Comparison of ENCODE assay signal across 31 mouse cellular contexts in the genomic region with DNA sequence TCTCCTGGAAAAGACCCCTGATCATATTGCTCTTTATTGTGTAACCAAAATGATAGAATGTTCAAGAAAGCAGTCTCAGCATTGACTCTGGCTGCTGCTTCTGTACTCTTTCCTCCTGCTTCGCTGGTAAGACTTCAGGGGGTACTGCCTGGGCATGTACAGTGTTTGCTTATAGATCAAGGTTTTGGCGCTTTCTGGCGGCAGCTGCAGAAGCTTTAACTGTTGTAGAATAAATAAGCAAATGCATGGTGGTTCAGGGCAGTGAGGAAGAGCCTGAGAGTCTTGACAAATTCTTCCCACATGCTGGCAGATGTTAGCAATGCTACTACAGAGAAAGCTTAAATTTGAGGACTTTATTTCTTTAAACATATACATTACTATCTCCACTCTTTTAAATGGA. TPM values are rescaled to one million over a fixed set of nuclear protein-coding genes. Genes with fewer than 3 reads are reported as not detected.
DNase-seq lines count a peak whose midpoint lies in the region; ATAC-seq and TF ChIP-seq lines count a peak whose summit lies in the region.
"Had no signal": no experiment of that assay in that cellular context is flagged by ENCODE, and none has a peak within 500 bp of the region (broad histone marks: within the 10 kb centered on the region; RNA-seq: fewer than 3 reads in every experiment).

No protein-coding gene starts in this region.

- no peaks in the 10 kb centered on the region for H3K36me3 ChIP-seq in embryonic facial prominence, embryonic 14.5 days (ENCODE audit: control insufficient read depth, insufficient read depth, low read length)
- no peaks in the 10 kb centered on the region for H3K36me3 ChIP-seq in embryonic facial prominence, embryonic 10.5 days (replicated peaks)
- H3K36me3 ChIP-seq in lung, postnatal 0 days (ENCODE audit: insufficient read depth, low read length): no peaks in the 10 kb centered on the region
- H3K36me3 ChIP-seq: embryonic facial prominence, embryonic 12.5 days; forebrain, embryonic 12.5 days; forebrain, embryonic 15.5 days; G1E had no signal

- no peak overlapping the region for H3K4me2 ChIP-seq in embryonic facial prominence, embryonic 14.5 days (ENCODE audit: low read depth, low read length)
- H3K4me2 ChIP-seq in lung, postnatal 0 days (replicated peaks; ENCODE audit: low read depth, low read length): no peak overlapping the region
- H3K4me2 ChIP-seq: embryonic facial prominence, embryonic 12.5 days; forebrain, embryonic 12.5 days; forebrain, embryonic 15.5 days; heart, embryonic 13.5 days; hindbrain, embryonic 14.5 days had no signal

- WGBS in embryonic facial prominence, embryonic 14.5 days: 42% methylated on average over 3 of the region's 3 CpGs
- WGBS in embryonic facial prominence, embryonic 10.5 days: 73% methylated on average over 3 of the region's 3 CpGs
- WGBS in lung, postnatal 0 days: 42% methylated on average over 3 of the region's 3 CpGs

- TF ChIP-seq CTCF in lung, postnatal 0 days (IDR thresholded peaks at IDR 0.05): no peak

- no peak overlapping the region for H3K4me3 ChIP-seq in embryonic facial prominence, embryonic 14.5 days (ENCODE audit: low read depth, low read length)
- no peak overlapping the region for H3K4me3 ChIP-seq in embryonic facial prominence, embryonic 10.5 days
- H3K4me3 ChIP-seq in lung, postnatal 0 days (ENCODE audit: low read depth, low read length): no peak overlapping the region
- H3K4me3 ChIP-seq: embryonic facial prominence, embryonic 12.5 days; erythroblast, embryonic 14.5 days; forebrain, embryonic 12.5 days; forebrain, embryonic 15.5 days; heart, adult 2 months; heart, embryonic 10.5 days; heart, embryonic 13.5 days had no signal

- no peak overlapping the region for H3K9ac ChIP-seq in embryonic facial prominence, embryonic 14.5 days (ENCODE audit: low read depth, low read length)
- H3K9ac ChIP-seq in lung, postnatal 0 days (replicated peaks; ENCODE audit: low read depth): no peak overlapping the region
- H3K9ac ChIP-seq: embryonic facial prominence, embryonic 12.5 days; forebrain, embryonic 12.5 days; forebrain, embryonic 15.5 days; heart, embryonic 13.5 days; hindbrain, embryonic 14.5 days had no signal

- TF ChIP-seq EP300 in lung, postnatal 0 days (IDR thresholded peaks at IDR 0.05): no peak

- H3K9me3 ChIP-seq in embryonic facial prominence, embryonic 14.5 days (ENCODE audit: control insufficient read depth, low read length): no peaks in the 10 kb centered on the region
- H3K9me3 ChIP-seq in embryonic facial prominence, embryonic 10.5 days: no peaks in the 10 kb centered on the region
- H3K9me3 ChIP-seq in lung, postnatal 0 days (ENCODE audit: low read length): no peaks in the 10 kb centered on the region
- H3K9me3 ChIP-seq: embryonic facial prominence, embryonic 12.5 days; forebrain, embryonic 12.5 days; forebrain, embryonic 15.5 days; heart, embryonic 10.5 days; heart, embryonic 13.5 days had no signal

- H3K27me3 ChIP-seq in embryonic facial prominence, embryonic 14.5 days (replicated peaks; ENCODE audit: control insufficient read depth, insufficient read depth, low read length): no peaks in the 10 kb centered on the region
- no peaks in the 10 kb centered on the region for H3K27me3 ChIP-seq in embryonic facial prominence, embryonic 10.5 days (replicated peaks; ENCODE audit: low read depth, poor library complexity, severe bottlenecking)
- H3K27me3 ChIP-seq in lung, postnatal 0 days (replicated peaks; ENCODE audit: insufficient read depth, low read length): no peaks in the 10 kb centered on the region
- H3K27me3 ChIP-seq: CH12.LX; embryonic facial prominence, embryonic 12.5 days; forebrain, embryonic 12.5 days; forebrain, embryonic 15.5 days; heart, embryonic 13.5 days; Patski had no signal

- no peaks in the 10 kb centered on the region for H3K4me1 ChIP-seq in embryonic facial prominence, embryonic 14.5 days (ENCODE audit: control insufficient read depth, insufficient read depth, low read length)
- H3K4me1 ChIP-seq in embryonic facial prominence, embryonic 10.5 days: peaks cover 13% of the 10 kb centered on the region
- no peaks in the 10 kb centered on the region for H3K4me1 ChIP-seq in lung, postnatal 0 days (ENCODE audit: insufficient read depth, low read depth, low read length)

- DNase-seq in embryonic facial prominence, embryonic 14.5 days (ENCODE audit: low spot score): peak; percentile 73
- no peak for DNase-seq in embryonic facial prominence, embryonic 10.5 days (ENCODE audit: low spot score)
- DNase-seq in urinary bladder, postnatal 14 days (ENCODE audit: low spot score): peak; percentile 7
- no peak for DNase-seq in urinary bladder, adult 2 months (ENCODE audit: low spot score)
- DNase-seq in ZHBTc4 (ENCODE audit: low read depth, low spot score): peak; percentile 48
- DNase-seq in yolk sac, embryonic 10.5 days (ENCODE audit: low spot score): peak; percentile 9
- DNase-seq in B cell, adult 2 months: no peak
- no peak for DNase-seq in lung, postnatal 0 days (ENCODE audit: low spot score)
- DNase-seq: adrenal gland, adult 8-10 months; adrenal gland, postnatal 25 days; cerebellum, adult 18-20 months; cerebellum, adult 9-10 months; cerebellum, postnatal 14 days; gastrocnemius, postnatal 10 days; gastrocnemius, postnatal 36 days; heart, adult 2 months; heart, postnatal 14 days; heart, postnatal 4 days had no signal

- 0 out of 2 replicates have a peak, but pooled peaks have one; percentile 41 for ATAC-seq in embryonic facial prominence, embryonic 14.5 days (ENCODE audit: low read depth)
- ATAC-seq in lung, postnatal 0 days: no peak
- ATAC-seq: activated CD4-positive, CD25-positive, alpha-beta regulatory T cell, adult 4 months; forebrain, embryonic 15.5 days; hindbrain, postnatal 0 days; inflammation-experienced regulatory T-cells, adult 6 months; Patski had no signal

- H3K27ac ChIP-seq in embryonic facial prominence, embryonic 14.5 days (replicated peaks; ENCODE audit: low read depth, low read length): no peak overlapping the region
- no peak overlapping the region for H3K27ac ChIP-seq in embryonic facial prominence, embryonic 10.5 days (replicated peaks)
- no peak overlapping the region for H3K27ac ChIP-seq in lung, postnatal 0 days (ENCODE audit: low read length)
- H3K27ac ChIP-seq: embryonic facial prominence, embryonic 12.5 days; forebrain, embryonic 12.5 days; forebrain, embryonic 15.5 days; heart, adult 2 months; heart, embryonic 10.5 days; heart, embryonic 13.5 days; hindbrain, embryonic 14.5 days; hindbrain, postnatal 0 days had no signal

RNA-seq across cellular contexts. Expression of a gene that starts 24.1 kb away (rescaled TPM):
- polyA plus RNA-seq in embryonic facial prominence, embryonic 14.5 days (2014; fragmentation: Nextera tagmentation; extraction: Ambion mirVana): 26.4 and 31.2 TPM in 2 replicates
- 4.8 and 6.5 TPM in 2 replicates for polyA plus RNA-seq in embryonic facial prominence, embryonic 10.5 days (2016; fragmentation: Nextera tagmentation; extraction: Ambion mirVana)
- 5.1 and 5.4 TPM in 2 replicates for polyA plus RNA-seq in urinary bladder, adult 2 months (2012; rRNA removed)
- polyA plus RNA-seq in lung, postnatal 0 days (2015; fragmentation: Nextera tagmentation; extraction: Ambion mirVana): 31.9 and 37.0 TPM in 2 replicates
- polyA plus RNA-seq: G1E had no signal

Comparison
In these comparisons a context has a peak if more than half of its experiments do, and no peak if none do; other contexts are left out.
1. DNase-seq: peak in embryonic facial prominence, embryonic 14.5 days (single experiment), urinary bladder, postnatal 14 days (single experiment), ZHBTc4 (single experiment) and yolk sac, embryonic 10.5 days (single experiment); none in embryonic facial prominence, embryonic 10.5 days (single experiment), urinary bladder, adult 2 months (single experiment), B cell, adult 2 months (0 of 2) and lung, postnatal 0 days (single experiment).